Mouse (Mus musculus) C2C12 (cell line): ENCODE data around the gene Gfap.

Experiments
- CEBPB ChIP-seq: IDR thresholded peaks from one replicate; pipeline ENCODE4 v1.6.1; 2011; ENCODE audit warnings: low read depth, mild to moderate bottlenecking, control low read depth, moderate library complexity
- CTCF ChIP-seq: IDR thresholded peaks from one replicate; pipeline ENCODE4 v1.5.1; 2011; ENCODE audit not compliant: control insufficient read depth, insufficient read depth, insufficient read length
- FOSL1 ChIP-seq: IDR thresholded peaks from one replicate; pipeline ENCODE4 v1.8.0; 2011; ENCODE audit warnings: mild to moderate bottlenecking, low read length; ENCODE audit not compliant: poor library complexity, insufficient read depth, severe bottlenecking
- USF1 ChIP-seq: IDR thresholded peaks from one replicate; pipeline ENCODE4 v1.6.1; 2011; ENCODE audit warnings: low read depth, mild to moderate bottlenecking, control low read depth, moderate library complexity

DNA sequence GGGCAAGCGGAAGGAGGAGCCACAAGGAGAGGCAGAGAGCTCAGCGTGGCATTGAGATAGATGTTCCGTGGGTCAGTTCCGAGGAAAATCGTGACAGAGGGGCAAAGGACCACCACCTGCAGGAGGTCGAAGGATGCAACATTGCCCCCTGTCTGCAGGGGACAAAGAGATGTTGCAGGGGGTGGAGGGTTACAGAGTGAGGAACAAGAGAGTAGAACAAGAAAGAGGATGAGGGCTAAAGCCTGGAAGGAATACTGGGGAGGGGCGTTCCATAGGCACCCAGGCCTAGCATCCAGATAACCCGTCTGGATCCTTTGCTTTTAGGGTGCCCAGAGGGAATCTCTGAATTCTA is 46.3 kb upstream of the Gfap start:
- TF ChIP-seq CTCF (no peak), FOSL1 (no peak), USF1 (no peak), CEBPB (no peak)
